Mouse (Mus musculus): ENCODE data around the gene Gm10577. TPM values are rescaled to one million over a fixed set of nuclear protein-coding genes. Genes with fewer than 3 reads are reported as not detected.
A peak's percentile ranks its signal among the peaks of the same experiment; 100 is the strongest.

The Gm10577 gene
- polyA plus RNA-seq, 1 experiment from 2014 or later = not detected

DNA sequence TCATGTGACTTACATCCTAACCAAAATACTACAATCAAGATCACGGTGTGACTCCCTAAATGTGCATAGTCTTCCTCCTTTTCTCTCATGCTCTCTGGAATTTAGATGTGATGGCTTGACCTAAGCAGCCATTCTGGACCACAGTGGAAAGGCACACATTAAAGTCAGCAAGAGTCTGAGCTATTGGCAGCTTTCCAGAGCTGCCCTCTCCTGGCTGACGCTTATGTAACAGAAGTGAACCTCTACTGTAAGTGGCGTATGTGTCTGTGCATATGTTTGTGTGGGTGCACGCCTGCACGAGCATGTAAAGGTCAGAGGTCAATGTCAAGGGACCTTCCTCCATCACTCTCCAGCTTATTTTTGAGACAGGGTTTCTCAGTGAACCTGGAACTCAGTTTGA is 14.6 kb upstream of the Gm10577 start:
- Histone ChIP-seq H3K9me3 (ENCODE audit: control insufficient read depth, low read length) (no peaks in the 10 kb centered on the region), H3K9ac (ENCODE audit: low read length) (no peak overlapping the region), H3K27me3 (ENCODE audit: control insufficient read depth, insufficient read depth, low read length) (no peaks in the 10 kb centered on the region), H3K4me3 (ENCODE audit: low read depth, low read length) (no peak overlapping the region), H3K4me1 (replicated peaks; ENCODE audit: control insufficient read depth, insufficient read depth, low read length) (no peaks in the 10 kb centered on the region), H3K36me3 (ENCODE audit: control insufficient read depth, insufficient read depth, low read length) (no peaks in the 10 kb centered on the region), H3K27ac (ENCODE audit: low read depth, low read length) (no peak overlapping the region), H3K4me2 (ENCODE audit: low read depth, low read length, severe bottlenecking) (no peak overlapping the region)
- 89% methylated on average over 5 of the region's 5 CpGs for WGBS
- DNase-seq (ENCODE audit: low spot score) (no peak), ATAC-seq (replicated peaks; ENCODE audit: low FRiP score) (no peak)

DNA sequence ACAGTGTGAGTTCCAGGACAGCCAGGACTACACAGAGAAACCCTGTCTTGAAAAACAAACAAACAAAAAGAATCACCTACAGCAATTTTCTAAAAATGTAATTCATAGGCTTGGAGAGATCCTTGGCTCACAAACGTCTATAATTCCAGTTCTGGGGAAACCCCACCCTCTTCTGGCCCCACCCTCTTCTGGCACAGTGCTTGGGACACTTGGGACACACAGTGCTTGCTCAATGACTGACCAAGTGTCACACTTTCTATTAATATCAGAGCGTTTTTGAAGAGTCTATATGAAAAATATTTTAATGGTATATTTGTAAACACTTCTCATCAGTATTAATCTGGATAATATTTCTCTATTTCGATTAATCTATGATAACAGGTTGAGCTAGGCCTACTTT is 12.6 kb upstream of the Gm10577 start:
- Histone ChIP-seq H3K27me3 (ENCODE audit: control insufficient read depth, insufficient read depth, low read length) (no peaks in the 10 kb centered on the region), H3K9ac (ENCODE audit: low read length) (no peak overlapping the region), H3K36me3 (ENCODE audit: control insufficient read depth, insufficient read depth, low read length) (no peaks in the 10 kb centered on the region), H3K4me3 (ENCODE audit: low read depth, low read length) (no peak overlapping the region), H3K9me3 (ENCODE audit: control insufficient read depth, low read length) (no peaks in the 10 kb centered on the region), H3K4me1 (replicated peaks; ENCODE audit: control insufficient read depth, insufficient read depth, low read length) (no peaks in the 10 kb centered on the region), H3K4me2 (ENCODE audit: low read depth, low read length, severe bottlenecking) (no peak overlapping the region), H3K27ac (ENCODE audit: low read depth, low read length) (no peak overlapping the region)
- WGBS = 75% methylated on average over 3 of the region's 3 CpGs
- no peak for ATAC-seq (replicated peaks; ENCODE audit: low FRiP score)
- no peak for DNase-seq (ENCODE audit: low spot score)

DNA sequence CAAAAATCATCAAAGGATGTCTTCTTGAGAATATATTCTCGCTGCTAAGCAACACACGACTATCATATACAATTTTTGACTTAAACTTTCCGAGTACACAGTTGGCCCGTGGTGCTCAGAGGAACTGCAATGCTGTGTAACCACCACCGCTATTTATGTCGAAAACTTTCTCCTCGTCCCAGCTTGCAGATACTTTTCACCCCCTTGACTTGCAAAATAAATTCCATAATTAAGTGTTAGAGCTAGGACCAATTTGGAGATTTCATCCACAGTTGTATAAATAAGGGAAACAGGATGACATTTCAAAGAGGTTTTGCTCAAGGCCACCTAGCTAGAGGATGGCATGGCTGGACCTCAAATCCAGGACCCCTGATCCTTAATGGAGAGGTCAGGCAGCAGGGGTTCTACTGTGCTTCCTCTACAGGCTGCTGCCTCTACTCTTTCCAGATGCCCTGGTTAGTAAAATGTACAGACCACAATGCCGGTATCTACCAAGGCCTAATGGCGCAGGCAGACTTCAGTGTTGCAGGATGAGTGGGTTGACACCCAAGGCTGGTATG is 7.4 kb upstream of the Gm10577 start:
- 92% methylated on average over 9 of the region's 9 CpGs for WGBS
- Histone ChIP-seq H3K4me3 (ENCODE audit: low read depth, low read length) (no peak overlapping the region), H3K4me1 (replicated peaks; ENCODE audit: control insufficient read depth, insufficient read depth, low read length) (no peaks in the 10 kb centered on the region), H3K27me3 (ENCODE audit: control insufficient read depth, insufficient read depth, low read length) (no peaks in the 10 kb centered on the region), H3K9ac (ENCODE audit: low read length) (no peak overlapping the region), H3K9me3 (ENCODE audit: control insufficient read depth, low read length) (peaks cover 3% of the 10 kb centered on the region), H3K36me3 (ENCODE audit: control insufficient read depth, insufficient read depth, low read length) (no peaks in the 10 kb centered on the region), H3K4me2 (ENCODE audit: low read depth, low read length, severe bottlenecking) (no peak overlapping the region), H3K27ac (ENCODE audit: low read depth, low read length) (no peak overlapping the region)
- DNase-seq (ENCODE audit: low spot score) (no peak), ATAC-seq (replicated peaks; ENCODE audit: low FRiP score) (no peak)

GRCm38 (mm10) chr4:101026995-101027394 is 6.5 kb upstream of the Gm10577 start:
- DNase-seq (ENCODE audit: low spot score) (no peak), ATAC-seq (replicated peaks; ENCODE audit: low FRiP score) (no peak)
- no peaks in the 10 kb centered on the region for H3K27me3 ChIP-seq (ENCODE audit: control insufficient read depth, insufficient read depth, low read length)
- H3K4me1 ChIP-seq (replicated peaks; ENCODE audit: control insufficient read depth, insufficient read depth, low read length) = no peaks in the 10 kb centered on the region
- no peak overlapping the region for H3K27ac ChIP-seq (ENCODE audit: low read depth, low read length)
- H3K9ac ChIP-seq (ENCODE audit: low read length) = no peak overlapping the region
- 83% methylated on average over 2 of the region's 2 CpGs for WGBS
- no peak overlapping the region for H3K4me3 ChIP-seq (ENCODE audit: low read depth, low read length)
- H3K4me2 ChIP-seq (ENCODE audit: low read depth, low read length, severe bottlenecking) = no peak overlapping the region
- no peaks in the 10 kb centered on the region for H3K36me3 ChIP-seq (ENCODE audit: control insufficient read depth, insufficient read depth, low read length)
- H3K9me3 ChIP-seq (ENCODE audit: control insufficient read depth, low read length) = peaks cover 6% of the 10 kb centered on the region

DNA sequence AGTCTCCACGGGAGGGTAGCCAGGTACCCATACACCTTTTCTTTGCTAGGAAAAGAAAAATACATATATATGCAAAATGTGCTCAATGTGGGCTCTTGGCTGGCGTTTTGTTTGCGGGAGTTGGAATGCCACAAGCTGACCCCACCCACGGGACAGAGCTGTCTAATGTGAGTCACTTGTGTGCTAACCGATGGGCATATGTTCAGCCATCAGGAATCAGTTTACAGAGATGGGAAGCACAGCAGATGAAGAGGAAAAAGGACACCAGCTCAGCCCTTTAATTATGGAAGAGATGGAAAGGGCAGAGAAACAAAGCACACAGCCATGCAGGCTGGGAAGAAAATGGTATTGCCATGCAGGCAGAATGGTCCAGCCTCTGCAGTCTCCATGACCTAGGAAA is 6.1 kb upstream of the Gm10577 start:
- H3K9ac ChIP-seq (ENCODE audit: low read length) = no peak overlapping the region
- DNase-seq (ENCODE audit: low spot score) = no peak
- H3K27ac ChIP-seq (ENCODE audit: low read depth, low read length) = no peak overlapping the region
- no peaks in the 10 kb centered on the region for H3K36me3 ChIP-seq (ENCODE audit: control insufficient read depth, insufficient read depth, low read length)
- no peak overlapping the region for H3K4me2 ChIP-seq (ENCODE audit: low read depth, low read length, severe bottlenecking)
- H3K4me3 ChIP-seq (ENCODE audit: low read depth, low read length) = no peak overlapping the region
- WGBS = 78% methylated on average over 5 of the region's 5 CpGs
- H3K4me1 ChIP-seq (replicated peaks; ENCODE audit: control insufficient read depth, insufficient read depth, low read length) = no peaks in the 10 kb centered on the region
- H3K27me3 ChIP-seq (ENCODE audit: control insufficient read depth, insufficient read depth, low read length) = no peaks in the 10 kb centered on the region
- no peak for ATAC-seq (replicated peaks; ENCODE audit: low FRiP score)
- H3K9me3 ChIP-seq (ENCODE audit: control insufficient read depth, low read length) = peaks cover 6% of the 10 kb centered on the region

- Histone ChIP-seq H3K9ac (ENCODE audit: low read length) (no peak overlapping the region), H3K4me1 (replicated peaks; ENCODE audit: control insufficient read depth, insufficient read depth, low read length) (no peaks in the 10 kb centered on the region), H3K4me3 (ENCODE audit: low read depth, low read length) (no peak overlapping the region), H3K9me3 (ENCODE audit: control insufficient read depth, low read length) (peaks cover 2% of the 10 kb centered on the region), H3K36me3 (ENCODE audit: control insufficient read depth, insufficient read depth, low read length) (no peaks in the 10 kb centered on the region), H3K27ac (ENCODE audit: low read depth, low read length) (no peak overlapping the region), H3K4me2 (ENCODE audit: low read depth, low read length, severe bottlenecking) (no peak overlapping the region), H3K27me3 (ENCODE audit: control insufficient read depth, insufficient read depth, low read length) (no peaks in the 10 kb centered on the region)
- ATAC-seq (replicated peaks; ENCODE audit: low FRiP score) = no peak
- 89% methylated on average over 4 of the region's 4 CpGs for WGBS
- DNase-seq (ENCODE audit: low spot score) = no peak
Measured at GRCm38 (mm10) chr4:101017806-101018205, 2.7 kb downstream of the Gm10577 start.

GRCm38 (mm10) chr4:101009092-101009491 is 11.4 kb downstream of the Gm10577 start:
- ATAC-seq (replicated peaks; ENCODE audit: low FRiP score) = no peak
- no peak for DNase-seq (ENCODE audit: low spot score)
- H3K4me3 ChIP-seq (ENCODE audit: low read depth, low read length) = no peak overlapping the region
- H3K36me3 ChIP-seq (ENCODE audit: control insufficient read depth, insufficient read depth, low read length) = no peaks in the 10 kb centered on the region
- no peak overlapping the region for H3K27ac ChIP-seq (ENCODE audit: low read depth, low read length)
- H3K9me3 ChIP-seq (ENCODE audit: control insufficient read depth, low read length) = no peaks in the 10 kb centered on the region
- WGBS = 83% methylated on average over 4 of the region's 4 CpGs
- no peaks in the 10 kb centered on the region for H3K4me1 ChIP-seq (replicated peaks; ENCODE audit: control insufficient read depth, insufficient read depth, low read length)
- H3K4me2 ChIP-seq (ENCODE audit: low read depth, low read length, severe bottlenecking) = no peak overlapping the region
- H3K9ac ChIP-seq (ENCODE audit: low read length) = no peak overlapping the region
- no peaks in the 10 kb centered on the region for H3K27me3 ChIP-seq (ENCODE audit: control insufficient read depth, insufficient read depth, low read length)

DNA sequence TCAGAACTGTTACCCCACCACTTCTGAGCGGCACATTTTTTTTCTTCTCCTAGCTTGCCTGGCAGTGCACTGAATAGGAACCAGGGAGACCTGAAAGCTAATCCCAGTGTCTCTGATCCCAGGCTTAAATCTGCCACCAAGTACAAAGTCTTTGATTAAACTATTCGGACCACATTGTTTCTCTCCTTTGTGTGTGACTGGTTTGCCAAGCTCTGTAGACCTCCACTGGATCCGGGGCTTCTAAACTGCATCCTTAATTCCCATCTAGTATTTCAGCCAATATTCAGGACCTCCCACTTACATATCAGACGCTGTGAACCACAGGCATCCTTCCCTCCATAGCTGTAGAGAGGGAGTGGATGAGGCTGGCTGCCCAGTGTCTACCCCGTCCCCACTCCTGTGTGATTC is 12.1 kb downstream of the Gm10577 start:
- H3K27me3 ChIP-seq (ENCODE audit: control insufficient read depth, insufficient read depth, low read length) = no peaks in the 10 kb centered on the region
- H3K4me1 ChIP-seq (replicated peaks; ENCODE audit: control insufficient read depth, insufficient read depth, low read length) = no peaks in the 10 kb centered on the region
- H3K4me3 ChIP-seq (ENCODE audit: low read depth, low read length) = no peak overlapping the region
- DNase-seq (ENCODE audit: low spot score) = no peak
- no peak overlapping the region for H3K9ac ChIP-seq (ENCODE audit: low read length)
- no peak overlapping the region for H3K4me2 ChIP-seq (ENCODE audit: low read depth, low read length, severe bottlenecking)
- ATAC-seq (replicated peaks; ENCODE audit: low FRiP score) = peak; percentile 44
- no peak overlapping the region for H3K27ac ChIP-seq (ENCODE audit: low read depth, low read length)
- H3K36me3 ChIP-seq (ENCODE audit: control insufficient read depth, insufficient read depth, low read length) = no peaks in the 10 kb centered on the region
- 26% methylated on average over 5 of the region's 5 CpGs for WGBS
- no peaks in the 10 kb centered on the region for H3K9me3 ChIP-seq (ENCODE audit: control insufficient read depth, low read length)

DNA sequence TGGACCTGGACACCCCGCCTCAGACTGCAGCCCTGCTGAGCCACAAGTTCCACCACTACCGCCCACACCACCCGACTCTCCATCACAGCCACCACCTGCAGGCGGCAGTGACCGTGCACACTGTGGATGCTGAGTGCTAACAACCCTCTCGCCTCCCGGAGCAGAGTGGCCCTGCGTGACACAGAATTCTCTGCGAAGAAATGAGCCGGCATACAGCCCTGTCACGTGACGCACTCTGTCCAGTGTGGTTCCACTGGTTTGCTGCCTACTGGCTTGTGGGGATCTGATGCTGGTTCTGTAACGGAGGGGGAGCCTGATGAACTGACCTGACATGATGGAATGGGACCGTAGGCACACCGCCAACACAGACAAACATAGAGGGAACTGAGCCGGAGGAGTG is 17.5 kb downstream of the Gm10577 start:
- Histone ChIP-seq H3K4me2 (ENCODE audit: low read depth, low read length, severe bottlenecking) (no peak overlapping the region), H3K27ac (ENCODE audit: low read depth, low read length) (no peak overlapping the region), H3K9me3 (ENCODE audit: control insufficient read depth, low read length) (no peaks in the 10 kb centered on the region), H3K36me3 (ENCODE audit: control insufficient read depth, insufficient read depth, low read length) (peaks cover 4% of the 10 kb centered on the region; the same call in 1 of the 2 replicates), H3K27me3 (ENCODE audit: control insufficient read depth, insufficient read depth, low read length) (no peaks in the 10 kb centered on the region), H3K4me3 (ENCODE audit: low read depth, low read length) (no peak overlapping the region), H3K9ac (ENCODE audit: low read length) (no peak overlapping the region), H3K4me1 (replicated peaks; ENCODE audit: control insufficient read depth, insufficient read depth, low read length) (no peaks in the 10 kb centered on the region)
- DNase-seq (ENCODE audit: low spot score) (no peak), ATAC-seq (replicated peaks; ENCODE audit: low FRiP score) (no peak)
- 96% methylated on average over 16 of the region's 16 CpGs for WGBS

Measured in forebrain, embryonic 11.5 days (tissue).